Mouse (Mus musculus) heart, postnatal 0 days (tissue): ENCODE data around the gene Spns1. TPM values are rescaled to one million over a fixed set of nuclear protein-coding genes. Genes with fewer than 3 reads are reported as not detected.

Source experiments
- ATAC-seq: fragments of 200-750 bp; cut with Nextera tagmentation; 2 replicates; pipeline ENCODE4 v1.8.0; 2017; ENCODE audit warnings: low read depth, moderate number of reproducible peaks, moderate library complexity; ENCODE audit not compliant: insufficient read depth
- DNase-seq: peaks from one replicate; pipeline ENCODE4 v3.0.0-alpha.2; 2016; ENCODE audit warnings: low spot score
- H3K27ac ChIP-seq: fragments of 300-500 bp; sonication (generic); 2 replicates; pipeline ENCODE4 v1.5.1; 2014; ENCODE audit warnings: low read depth, mild to moderate bottlenecking
- H3K27me3 ChIP-seq: fragments of 300-500 bp; sonication (generic); 2 replicates; pipeline ENCODE4 v1.6.1; 2014; ENCODE audit warnings: low read length, mixed read lengths; ENCODE audit not compliant: control insufficient read depth, insufficient read depth
- H3K36me3 ChIP-seq: fragments of 300-500 bp; sonication (generic); replicated peaks from 2 replicates; pipeline ENCODE4 v1.6.1; 2014; ENCODE audit warnings: low read length, mixed read lengths; ENCODE audit not compliant: control insufficient read depth, insufficient read depth
- H3K4me1 ChIP-seq: fragments of 300-500 bp; sonication (generic); 2 replicates; pipeline ENCODE4 v1.6.1; 2014; ENCODE audit warnings: antibody characterized with exemption; ENCODE audit not compliant: control insufficient read depth, insufficient read depth
- H3K4me2 ChIP-seq: fragments of 300-500 bp; sonication (generic); 2 replicates; pipeline ENCODE4 v1.6.1; 2014; ENCODE audit warnings: low read depth, mild to moderate bottlenecking, low read length, moderate library complexity
- H3K4me3 ChIP-seq: fragments of 300-500 bp; sonication (generic); 2 replicates; pipeline ENCODE4 v1.5.1; 2014; ENCODE audit warnings: low read depth, low read length
- H3K9ac ChIP-seq: fragments of 300-500 bp; sonication (generic); replicated peaks from 2 replicates; pipeline ENCODE4 v1.6.1; 2014; ENCODE audit warnings: low read depth, low read length, mixed read lengths
- H3K9me3 ChIP-seq: fragments of 300-500 bp; sonication (generic); replicated peaks from 2 replicates; pipeline ENCODE4 v1.6.1; 2016; ENCODE audit warnings: low read length; ENCODE audit not compliant: control insufficient read depth
- CTCF ChIP-seq: IDR thresholded peaks from 2 replicates; pipeline ENCODE4 v1.5.1; 2016; ENCODE audit warnings: antibody characterized with exemption, control low read depth, low read depth
- EP300 ChIP-seq: IDR thresholded peaks from 2 replicates; pipeline ENCODE4 v1.6.1; 2016; ENCODE audit warnings: antibody characterized with exemption, low read depth
- WGBS: fragments of 180-500 bp; shearing (Covaris S2); extraction: QIAGEN DNeasy Blood & Tissue Kit; methylation state at CpG from one replicate; pipeline ENCODE4 v1.1.7; 2014; 5-methylcytosine and 5-hydroxymethylcytosine counted together
- polyA plus RNA-seq: library from polyadenylated mRNA; unstranded; fragments of >200 nt; fragmentation: Nextera tagmentation; extraction: Ambion mirVana; gene quantifications from 2 replicates; pipeline ENCODE4 v1.2.1, GENCODE M21; 2015
- total RNA-seq: library from RNA; depleted of rRNA; stranded (reverse); fragments of >200 nt; gene quantifications from 2 replicates; pipeline ENCODE4 v1.2.3, GENCODE M21; 2014; ENCODE audit warnings: low replicate concordance

Gene Spns1
- total and polyA plus RNA-seq, 2 experiments from 2014 or later: 36.0 to 87.1 TPM

DNA sequence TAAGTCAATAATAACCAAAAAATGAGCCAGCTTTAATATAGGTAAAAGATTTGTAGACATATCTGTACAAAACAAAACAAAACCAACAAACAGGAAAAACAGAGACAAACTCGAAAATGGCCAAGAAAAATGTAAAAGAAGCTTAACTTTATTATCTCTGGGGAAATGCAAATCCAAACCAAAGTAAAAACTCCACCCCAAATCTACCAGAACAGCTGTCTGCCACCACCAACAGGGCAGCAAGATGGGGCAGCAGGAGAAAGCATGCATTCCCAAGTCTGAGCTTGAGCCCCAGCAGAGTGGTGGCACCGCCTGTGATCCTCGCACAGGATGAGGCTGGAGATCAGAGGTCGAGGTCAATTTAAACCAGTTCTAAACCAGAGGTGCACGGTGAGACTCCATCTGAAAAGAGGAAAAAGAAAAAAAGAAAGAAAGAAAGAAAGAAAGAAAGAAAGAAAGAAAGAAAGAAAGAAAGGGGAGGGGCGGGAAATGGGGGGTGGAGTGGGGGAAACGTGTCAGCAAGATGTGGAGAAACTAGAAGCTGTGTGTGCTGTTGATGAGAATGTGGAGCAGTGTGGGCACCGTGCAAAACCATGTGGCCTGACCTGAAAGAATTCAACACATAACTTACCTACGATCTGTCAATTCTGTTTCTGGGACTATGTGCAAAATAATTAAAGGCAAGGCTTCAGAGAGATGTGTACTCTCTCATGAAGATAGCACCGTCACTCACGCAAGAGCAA lies 23.8 kb downstream of the Spns1 start:
- no peaks in the 10 kb centered on the region for H3K27me3 ChIP-seq
- H3K36me3 ChIP-seq: no peaks in the 10 kb centered on the region
- no peak overlapping the region for H3K9ac ChIP-seq
- WGBS: 65% methylated on average over 11 of the region's 11 CpGs
- DNase-seq (no peak), ATAC-seq (no peak)
- no peaks in the 10 kb centered on the region; the same call in 1 of the 2 replicates for H3K4me1 ChIP-seq
- H3K4me2 ChIP-seq: no peak overlapping the region
- H3K4me3 ChIP-seq: no peak overlapping the region
- H3K27ac ChIP-seq: no peak overlapping the region
- TF ChIP-seq CTCF: no peak
- TF ChIP-seq EP300: no peak
- no peaks in the 10 kb centered on the region for H3K9me3 ChIP-seq

DNA sequence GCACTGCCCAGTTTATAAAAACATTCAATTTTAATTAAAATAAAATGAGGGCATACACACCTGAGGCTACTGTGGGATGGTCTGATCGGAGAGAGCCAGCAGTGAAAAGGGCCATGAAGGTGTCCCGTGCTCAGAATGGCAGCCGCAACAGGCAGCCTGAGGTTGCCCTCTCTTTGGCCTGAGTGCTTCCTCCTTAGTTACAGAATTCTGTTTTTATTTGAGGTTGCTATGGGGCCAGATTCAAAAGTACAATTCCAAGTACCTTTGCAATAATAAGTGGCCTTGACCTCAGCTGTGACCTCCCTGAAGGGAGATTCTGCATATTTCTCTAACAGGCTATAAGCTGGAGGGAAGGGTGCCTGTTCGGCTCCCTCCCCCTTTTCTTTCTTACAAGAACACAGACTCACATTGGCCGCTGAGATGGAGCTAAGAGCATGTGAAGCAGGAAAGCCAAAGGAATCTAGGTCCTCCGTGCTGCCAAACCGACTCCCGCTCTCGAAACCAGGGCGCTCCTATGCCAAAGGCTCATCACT lies 25.8 kb downstream of the Spns1 start:
- no peak overlapping the region for H3K4me2 ChIP-seq
- DNase-seq: no peak
- WGBS: 52% methylated on average over 10 of the region's 10 CpGs

DNA sequence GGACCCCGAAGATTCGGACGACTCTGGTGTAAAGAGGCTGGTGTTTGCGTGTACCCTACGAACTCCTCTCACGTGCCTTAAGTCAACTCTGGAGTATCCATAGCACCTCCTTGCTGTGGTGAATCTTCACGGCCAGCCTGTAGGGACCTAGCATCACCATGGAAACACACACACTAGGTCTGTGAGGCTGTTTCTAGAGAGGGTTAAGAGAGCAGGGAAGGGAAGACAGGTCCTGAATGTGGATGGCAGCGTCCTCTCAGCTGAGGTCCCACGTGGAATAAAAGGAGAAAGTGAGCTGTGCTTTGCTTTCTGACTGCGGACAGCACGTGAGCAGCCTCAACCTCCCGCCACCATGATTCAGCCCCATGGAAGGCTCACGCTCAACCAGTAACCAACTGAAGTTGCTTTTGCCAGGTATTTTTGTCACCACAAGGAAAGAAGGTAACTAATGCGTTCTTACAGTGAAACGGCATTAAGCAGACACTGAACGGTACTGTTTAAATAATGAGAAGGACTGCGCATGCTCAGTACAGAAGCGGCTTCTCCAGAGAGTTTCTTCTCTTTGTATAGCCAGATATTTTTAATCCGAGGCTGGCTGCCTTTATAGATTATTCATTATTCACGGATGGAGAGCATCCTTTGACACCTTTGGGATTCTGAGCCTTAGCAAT lies 26.4 kb downstream of the Spns1 start:
- H3K4me2 ChIP-seq: no peak overlapping the region
- H3K4me3 ChIP-seq: no peak overlapping the region
- H3K9ac ChIP-seq: no peak overlapping the region
- WGBS: 62% methylated on average over 20 of the region's 20 CpGs
- DNase-seq (no peak), ATAC-seq (no peak)
- TF ChIP-seq EP300 (no peak), CTCF (no peak)
- no peaks in the 10 kb centered on the region for H3K27me3 ChIP-seq
- H3K36me3 ChIP-seq: no peaks in the 10 kb centered on the region
- no peaks in the 10 kb centered on the region; the same call in 1 of the 2 replicates for H3K4me1 ChIP-seq
- H3K27ac ChIP-seq: no peak overlapping the region
- H3K9me3 ChIP-seq: no peaks in the 10 kb centered on the region

More for the DNA sequence above, 25.8 kb downstream of the Spns1 start:
- Histone ChIP-seq H3K27ac (no peak overlapping the region), H3K36me3 (no peaks in the 10 kb centered on the region), H3K9me3 (no peaks in the 10 kb centered on the region), H3K4me1 (no peaks in the 10 kb centered on the region; the same call in 1 of the 2 replicates), H3K9ac (no peak overlapping the region), H3K4me3 (no peak overlapping the region), H3K27me3 (no peaks in the 10 kb centered on the region)
- ATAC-seq: no peak
- TF ChIP-seq EP300 (no peak), CTCF (no peak)

DNA sequence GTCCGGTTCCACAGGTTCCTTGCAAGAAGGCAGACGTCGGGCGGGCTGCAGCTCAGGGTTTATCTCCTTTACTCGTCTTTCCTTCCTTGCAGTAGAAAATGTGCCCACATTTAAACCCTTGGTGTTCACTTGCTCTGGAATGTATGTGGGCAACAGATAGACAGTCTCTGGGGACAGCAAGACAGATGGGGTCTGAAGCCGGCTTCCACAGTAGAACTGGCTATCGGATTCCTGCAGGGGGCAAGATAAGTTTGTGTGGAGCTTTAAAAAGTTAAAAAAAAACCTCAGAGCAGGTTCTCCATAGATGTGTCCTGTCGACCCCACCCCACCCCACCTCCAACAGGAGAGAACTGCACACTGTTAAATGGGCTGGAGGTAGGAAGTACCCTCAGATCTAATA lies 29.0 kb downstream of the Spns1 start:
- TF ChIP-seq EP300 (no peak), CTCF (no peak)

DNA sequence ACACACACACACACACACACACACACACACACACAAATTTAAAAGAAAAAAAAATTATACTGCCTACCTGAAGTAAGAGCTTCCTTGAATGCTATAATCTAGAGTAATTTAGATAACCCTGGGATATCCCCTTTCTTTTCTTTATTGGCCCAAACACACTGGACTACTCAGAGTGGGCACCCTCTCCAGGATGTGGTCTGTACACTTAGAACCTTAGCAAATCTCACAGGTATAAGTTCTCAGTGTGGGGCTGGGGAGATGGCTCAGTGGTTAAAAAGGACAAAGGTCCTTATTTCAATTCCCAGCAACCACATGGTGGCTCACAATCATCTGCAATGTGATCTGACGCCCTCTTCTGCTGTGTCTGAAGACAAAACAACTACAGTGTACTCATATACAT lies 30.2 kb downstream of the Spns1 start:
- Histone ChIP-seq H3K27me3 (no peaks in the 10 kb centered on the region), H3K4me3 (no peak overlapping the region), H3K36me3 (no peaks in the 10 kb centered on the region), H3K4me2 (no peak overlapping the region), H3K9me3 (no peaks in the 10 kb centered on the region), H3K4me1 (no peaks in the 10 kb centered on the region), H3K9ac (no peak overlapping the region), H3K27ac (no peak overlapping the region)
- TF ChIP-seq EP300: no peak
- no peak for TF ChIP-seq CTCF
- 46% methylated on average over 1 of the region's 1 CpGs for WGBS
- DNase-seq (no peak), ATAC-seq (no peak)

More for the DNA sequence above, 29.0 kb downstream of the Spns1 start:
- ATAC-seq (no peak), DNase-seq (no peak)
- Histone ChIP-seq H3K4me2 (no peak overlapping the region), H3K27ac (no peak overlapping the region), H3K36me3 (no peaks in the 10 kb centered on the region), H3K4me3 (no peak overlapping the region), H3K27me3 (no peaks in the 10 kb centered on the region), H3K9me3 (no peaks in the 10 kb centered on the region), H3K9ac (no peak overlapping the region), H3K4me1 (no peaks in the 10 kb centered on the region)
- 49% methylated on average over 8 of the region's 8 CpGs for WGBS
